Comparison of ENCODE assay signal across 19 mouse cellular contexts in the genomic region with DNA sequence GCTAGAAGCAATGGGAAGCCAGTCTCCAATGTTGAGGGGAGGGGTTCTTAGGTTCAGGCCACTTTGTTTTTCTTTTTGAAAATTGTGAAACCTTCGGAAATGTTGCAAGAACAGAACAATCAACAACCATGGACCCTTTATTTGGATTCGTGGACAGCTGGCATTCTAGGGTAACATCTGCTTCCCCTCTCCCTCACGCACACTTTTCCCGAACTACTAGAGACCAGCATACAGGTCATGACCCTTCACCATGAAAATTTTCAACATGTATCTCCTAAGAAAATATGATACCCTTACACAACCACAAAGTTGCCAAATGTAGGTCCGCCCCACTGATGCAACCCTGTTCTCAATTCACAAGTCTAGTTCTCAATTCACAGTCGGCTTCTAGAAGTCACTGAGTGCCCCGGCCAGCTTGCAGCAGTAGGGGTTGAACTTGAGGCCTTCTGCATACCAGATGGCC. TPM values are rescaled to one million over a fixed set of nuclear protein-coding genes. Genes with fewer than 3 reads are reported as not detected.
DNase-seq lines count a peak whose midpoint lies in the region; ATAC-seq and TF ChIP-seq lines count a peak whose summit lies in the region.
"Had no signal": no experiment of that assay in that cellular context is flagged by ENCODE, and none has a peak within 500 bp of the region (broad histone marks: within the 10 kb centered on the region; RNA-seq: fewer than 3 reads in every experiment).

No protein-coding gene starts in this region.

- no peak for DNase-seq in cerebellum, adult 2 months
- DNase-seq in cerebellum, postnatal 14 days, result no peak
- DNase-seq in liver, result no peak
- peak; percentile 71 for DNase-seq in lung, postnatal 10 days
- no peak for DNase-seq in B cell, adult 2 months
- DNase-seq in retina, postnatal 1 day, result no peak

- TF ChIP-seq POLR2A in cerebellum, adult 2 months (IDR thresholded peaks at IDR 0.05; ENCODE audit: borderline replicate concordance, insufficient read depth, low read length), result no peak

- no peaks in the 10 kb centered on the region for H3K9me3 ChIP-seq in liver, embryonic 15.5 days (replicated peaks)
- H3K9me3 ChIP-seq: embryonic facial prominence, embryonic 15.5 days; forebrain, embryonic 13.5 days; G1E; hindbrain, embryonic 10.5 days; midbrain, embryonic 13.5 days; neural tube, embryonic 13.5 days had no signal

- peaks cover 53% of the 10 kb centered on the region for H3K4me1 ChIP-seq in cerebellum, adult 2 months (ENCODE audit: control insufficient read depth, insufficient read depth, low read length)
- H3K4me1 ChIP-seq in liver, embryonic 15.5 days (replicated peaks), result peaks cover 78% of the 10 kb centered on the region
- H3K4me1 ChIP-seq: forebrain, embryonic 13.5 days; neural tube, embryonic 13.5 days had no signal

- no peak overlapping the region for H3K9ac ChIP-seq in liver, embryonic 15.5 days
- H3K9ac ChIP-seq: embryonic facial prominence, embryonic 15.5 days; forebrain, embryonic 13.5 days; liver, embryonic 14.5 days; midbrain, embryonic 13.5 days; neural tube, embryonic 13.5 days had no signal

- H3K4me2 ChIP-seq in liver, embryonic 15.5 days, result no peak overlapping the region
- H3K4me2 ChIP-seq: embryonic facial prominence, embryonic 15.5 days; forebrain, embryonic 13.5 days; heart, embryonic 11.5 days; midbrain, embryonic 13.5 days; neural tube, embryonic 13.5 days had no signal

- peak; percentile 7; the same call in 1 of the 2 replicates for ATAC-seq in liver, embryonic 15.5 days (ENCODE audit: insufficient read depth)
- peak; percentile 35 for ATAC-seq in neutrophil, adult 5-6 weeks (ENCODE audit: extremely low read depth, insufficient number of reproducible peaks, low FRiP score, poor library complexity, severe bottlenecking)

- no peak for TF ChIP-seq CTCF in cerebellum, adult 2 months (IDR thresholded peaks at IDR 0.05; ENCODE audit: borderline replicate concordance, insufficient read depth, low read depth, low read length)

- H3K4me3 ChIP-seq in cerebellum, adult 2 months (replicated peaks; ENCODE audit: insufficient read depth, low read depth, low read length), result no peak overlapping the region
- no peak overlapping the region for H3K4me3 ChIP-seq in liver, embryonic 15.5 days (replicated peaks)
- H3K4me3 ChIP-seq: embryonic facial prominence, embryonic 15.5 days; forebrain, embryonic 13.5 days; hindbrain, embryonic 10.5 days; midbrain, embryonic 13.5 days; neural tube, embryonic 13.5 days had no signal

- no peaks in the 10 kb centered on the region for H3K36me3 ChIP-seq in liver, embryonic 15.5 days (replicated peaks)
- H3K36me3 ChIP-seq: embryonic facial prominence, embryonic 15.5 days; hindbrain, embryonic 10.5 days; midbrain, embryonic 13.5 days; neural tube, embryonic 13.5 days had no signal

- no peaks in the 10 kb centered on the region for H3K27me3 ChIP-seq in cerebellum, adult 2 months (ENCODE audit: control insufficient read depth, insufficient read depth, low read length)
- peaks cover 7% of the 10 kb centered on the region; the same call in 1 of the 2 replicates for H3K27me3 ChIP-seq in liver, embryonic 15.5 days
- H3K27me3 ChIP-seq: embryonic facial prominence, embryonic 15.5 days; midbrain, embryonic 13.5 days had no signal

- 48% methylated on average over 7 of the region's 7 CpGs for WGBS in cerebellum, adult 2 months
- WGBS in liver, embryonic 15.5 days (ENCODE audit: insufficient replicate concordance), result 60% methylated on average over 7 of the region's 7 CpGs

- H3K27ac ChIP-seq in cerebellum, adult 2 months (ENCODE audit: insufficient read depth, low read length), result peak overlapping the region; percentile 88; the same call in 1 of the 2 replicates
- peak overlapping the region; percentile 69 for H3K27ac ChIP-seq in liver, embryonic 15.5 days (replicated peaks)
- H3K27ac ChIP-seq: embryonic facial prominence, embryonic 15.5 days; forebrain, embryonic 13.5 days; liver, embryonic 14.5 days; midbrain, embryonic 13.5 days; neural tube, embryonic 13.5 days had no signal

RNA-seq across cellular contexts. Expression of gene Ehd1, which starts 7.8 kb away (rescaled TPM):
- polyA plus RNA-seq in cerebellum, adult 2 months (2012; rRNA removed), result 168 and 220 TPM in 2 replicates
- 64.0 and 69.3 TPM in 2 replicates for polyA plus RNA-seq in liver, embryonic 15.5 days (2015; fragmentation: Nextera tagmentation; extraction: Ambion mirVana)
- total RNA-seq in neutrophil, adult 5-6 weeks (2017), result 126 and 148 TPM in 2 replicates

RNA-seq across cellular contexts. Expression of gene Atg2a, which starts 27.2 kb away (rescaled TPM):
- polyA plus RNA-seq in cerebellum, adult 2 months (2012; rRNA removed), result 40.8 and 41.1 TPM in 2 replicates
- 4.7 and 5.8 TPM in 2 replicates for polyA plus RNA-seq in liver, embryonic 15.5 days (2015; fragmentation: Nextera tagmentation; extraction: Ambion mirVana)
- total RNA-seq in neutrophil, adult 5-6 weeks (2017), result 43.0 and 49.3 TPM in 2 replicates

RNA-seq across cellular contexts. Expression of gene Ppp2r5b, which starts 33.0 kb away (rescaled TPM):
- 243 and 258 TPM in 2 replicates for polyA plus RNA-seq in cerebellum, adult 2 months (2012; rRNA removed)
- polyA plus RNA-seq in liver, embryonic 15.5 days (2015; fragmentation: Nextera tagmentation; extraction: Ambion mirVana), result 3.3 and 5.0 TPM in 2 replicates
- total RNA-seq in neutrophil, adult 5-6 weeks (2017), result 21.8 and 22.1 TPM in 2 replicates

RNA-seq across cellular contexts. Expression of gene Cdc42bpg, which starts 37.6 kb away (rescaled TPM):
- polyA plus RNA-seq in cerebellum, adult 2 months (2012; rRNA removed), result 33.1 and 36.5 TPM in 2 replicates
- polyA plus RNA-seq in liver, embryonic 15.5 days (2015; fragmentation: Nextera tagmentation; extraction: Ambion mirVana), result 0.21 and 0.38 TPM in 2 replicates
- 4.4 and 10.9 TPM in 2 replicates for total RNA-seq in neutrophil, adult 5-6 weeks (2017)

RNA-seq across cellular contexts. Expression of gene Gpha2, which starts 42.5 kb away (rescaled TPM):
- 0.21 TPM in 1 of 2 replicates, not detected in the other for polyA plus RNA-seq in cerebellum, adult 2 months (2012; rRNA removed)
- polyA plus RNA-seq in liver, embryonic 15.5 days (2015; fragmentation: Nextera tagmentation; extraction: Ambion mirVana), result 0.15 and 0.28 TPM in 2 replicates
- not detected in 2 replicates for total RNA-seq in neutrophil, adult 5-6 weeks (2017)
- total RNA-seq: G1E; layer of hippocampus, postnatal 10 days; left cerebral cortex, postnatal 14 days had no signal
- polyA plus RNA-seq: forebrain, embryonic 13.5 days; G1E; hindbrain, embryonic 10.5 days; inflammation-experienced regulatory T-cells, adult 6 months; liver, embryonic 14.5 days; midbrain, embryonic 13.5 days; neural tube, embryonic 13.5 days had no signal

Comparison
In these comparisons a context has a peak if more than half of its experiments do, and no peak if none do; other contexts are left out.
1. RNA of gene Ppp2r5b, which starts 33.0 kb away (polyA plus RNA-seq): 243 to 258 TPM in cerebellum, adult 2 months; 3.3 to 5.0 TPM in liver, embryonic 15.5 days; every median in the first group is over 10 times any median in the second.